Mouse (Mus musculus): ENCODE measurements at regions not wholly inside any gene's neighbourhood (a gene's known extent, or its start where the extent isn't known, plus 50 kb on each side); places are given as distances from the start of the nearest gene placed in this dataset.

DNA sequence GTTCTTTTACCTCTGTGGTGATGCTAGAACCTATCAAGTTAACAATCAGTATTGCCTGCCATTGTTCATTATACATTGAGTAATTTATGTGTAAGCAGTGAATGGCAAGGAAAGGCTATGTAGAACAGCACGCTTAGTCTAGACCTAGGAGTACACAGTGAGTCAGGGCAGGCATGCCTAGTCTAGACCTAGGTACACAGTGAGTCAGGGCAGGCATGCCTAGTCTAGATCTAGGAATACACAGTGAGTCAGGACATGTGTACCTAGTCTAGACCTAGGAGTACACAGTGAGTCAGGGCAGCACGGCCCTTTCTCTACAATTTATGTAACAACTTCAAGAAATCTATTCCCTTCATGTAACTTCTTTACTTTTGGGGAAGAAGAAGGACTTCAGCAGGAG, 347.2 kb downstream of the Tmem232 start:
- DNase-seq (ENCODE audit: extremely low spot score in 1 of 2, low spot score in 1 of 2) = no peak

- DNase-seq (ENCODE audit: extremely low spot score in 1 of 2, low spot score in 1 of 2) = no peak
Measured at GRCm38 (mm10) chr17:65192432-65193059, 348.0 kb downstream of the Tmem232 start.

- no peak for DNase-seq (ENCODE audit: extremely low spot score in 1 of 2, low spot score in 1 of 2)
Measured at GRCm38 (mm10) chr17:65190839-65191591, 349.6 kb downstream of the Tmem232 start.

DNA sequence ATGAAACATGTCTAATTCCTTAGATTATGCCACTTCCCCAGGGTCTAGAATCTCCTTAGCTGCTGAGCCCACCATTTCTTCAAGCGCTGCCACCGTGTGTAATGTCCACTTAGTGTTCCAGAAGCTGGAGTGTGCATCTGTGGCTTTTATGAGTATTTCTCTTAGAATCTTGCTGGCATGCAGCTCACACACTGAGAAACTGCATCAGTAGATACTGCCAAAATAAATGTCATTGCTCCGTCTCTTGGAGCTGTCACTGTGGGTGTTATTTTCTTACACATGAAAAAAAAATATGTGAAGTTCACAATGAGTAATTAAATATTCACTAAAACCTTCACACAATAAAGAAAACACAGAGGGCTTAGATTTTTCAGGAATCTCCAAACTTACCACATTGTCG, 345.3 kb upstream of the 4930583I09Rik start:
- peak in 1 of 2 experiments; percentile 40 for DNase-seq (ENCODE audit: extremely low spot score in 1 of 2, low spot score in 1 of 2)

DNA sequence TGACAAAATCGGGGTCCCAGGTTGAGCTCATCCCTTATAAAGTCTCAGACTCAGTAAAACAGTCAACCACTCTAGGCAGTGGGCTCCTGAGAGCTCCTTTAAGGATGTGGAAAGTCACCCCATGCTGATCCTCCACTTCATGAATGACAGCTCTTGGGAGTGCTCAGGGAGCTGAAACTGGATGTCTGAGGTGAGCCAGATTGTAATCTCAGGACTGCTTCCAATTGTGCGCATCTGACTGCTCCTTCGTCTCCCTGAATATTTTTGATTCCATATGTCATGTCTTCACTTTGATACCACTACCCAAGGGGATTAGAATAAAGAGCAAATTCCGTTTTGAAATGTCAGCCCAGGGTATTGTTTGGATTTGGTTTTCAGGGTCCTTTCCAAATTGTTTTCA, 339.9 kb upstream of the 4930583I09Rik start:
- DNase-seq (ENCODE audit: extremely low spot score in 1 of 2, low spot score in 1 of 2) = no peak

DNA sequence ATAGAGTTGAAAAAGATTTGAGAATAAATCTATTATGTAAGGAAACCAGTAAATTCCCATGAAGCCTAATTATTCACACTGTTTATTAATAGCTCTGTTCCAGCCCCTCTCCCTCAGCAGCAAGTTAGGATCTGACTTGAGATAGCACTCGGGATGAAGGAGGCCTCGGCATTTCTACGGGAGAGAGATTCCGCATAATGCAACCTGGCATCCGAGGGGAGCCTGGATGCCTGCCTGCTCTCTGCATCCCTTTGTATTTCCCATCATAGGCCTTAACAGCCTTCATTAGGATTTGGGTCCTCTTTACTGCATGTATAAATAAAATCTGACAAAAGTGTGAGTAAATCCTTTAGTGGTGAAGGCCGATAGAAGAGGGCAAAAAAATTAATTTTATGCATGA, 338.2 kb upstream of the 4930583I09Rik start:
- no peak for DNase-seq (ENCODE audit: extremely low spot score in 1 of 2, low spot score in 1 of 2)

- DNase-seq (ENCODE audit: extremely low spot score in 1 of 2, low spot score in 1 of 2) = peak; percentile 48 to 69
Measured at GRCm38 (mm10) chr17:65173236-65173635, 337.4 kb upstream of the 4930583I09Rik start.

GRCm38 (mm10) chr17:65170691-65171090, 334.8 kb upstream of the 4930583I09Rik start:
- DNase-seq (ENCODE audit: extremely low spot score in 1 of 2, low spot score in 1 of 2) = peak; percentile 67 to 79

GRCm38 (mm10) chr17:65169981-65170617, 334.2 kb upstream of the 4930583I09Rik start:
- DNase-seq (ENCODE audit: extremely low spot score in 1 of 2, low spot score in 1 of 2) = no peak

- DNase-seq (ENCODE audit: extremely low spot score in 1 of 2, low spot score in 1 of 2) = peak; percentile 28 to 73
Measured at GRCm38 (mm10) chr17:65146376-65146775, 310.5 kb upstream of the 4930583I09Rik start.

DNA sequence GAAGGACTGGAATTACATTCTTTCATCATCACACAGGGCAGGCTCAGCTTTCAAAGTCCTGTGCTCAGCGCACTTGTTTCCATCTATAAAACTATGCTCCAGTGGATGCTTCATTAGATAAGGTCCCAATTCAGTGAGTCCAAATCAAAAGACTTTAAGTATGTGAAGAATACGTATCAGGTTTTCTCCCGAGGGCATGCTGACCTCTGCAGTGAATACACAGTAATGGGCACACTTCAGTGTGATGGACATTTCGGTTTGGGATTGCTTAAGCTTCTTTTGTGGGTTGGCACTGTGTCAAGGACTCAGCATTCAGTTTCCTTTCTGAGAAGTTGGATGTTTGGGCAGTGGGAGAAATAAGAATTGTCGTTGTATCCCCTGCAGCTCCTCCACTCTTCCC, 278.8 kb upstream of the 4930583I09Rik start:
- DNase-seq (ENCODE audit: extremely low spot score in 1 of 2, low spot score in 1 of 2) = no peak

DNA sequence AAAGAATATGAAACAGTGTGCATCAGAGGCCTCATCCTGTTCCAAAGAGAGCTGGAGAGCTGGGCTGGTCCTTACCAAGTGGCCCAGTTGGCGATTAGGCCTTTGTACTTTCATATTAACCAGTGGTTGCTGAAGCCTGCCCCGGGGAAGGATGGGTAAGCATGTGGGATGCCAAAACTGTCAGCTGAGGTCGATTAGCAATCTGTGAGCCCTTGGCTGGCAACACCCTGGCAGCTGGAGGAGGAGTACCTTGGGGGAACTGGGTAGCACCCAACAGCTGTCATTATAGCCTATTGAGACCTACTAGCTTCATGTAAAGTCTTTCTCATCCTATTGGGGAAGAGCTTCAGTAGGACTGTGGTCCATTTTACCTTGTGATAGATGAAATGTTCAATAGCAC, 277.2 kb upstream of the 4930583I09Rik start:
- DNase-seq (ENCODE audit: extremely low spot score in 1 of 2, low spot score in 1 of 2) = no peak

- DNase-seq (ENCODE audit: extremely low spot score in 1 of 2, low spot score in 1 of 2) = peak in 1 of 2 experiments; percentile 18
Measured at GRCm38 (mm10) chr17:65105622-65106021, 269.8 kb upstream of the 4930583I09Rik start.

DNA sequence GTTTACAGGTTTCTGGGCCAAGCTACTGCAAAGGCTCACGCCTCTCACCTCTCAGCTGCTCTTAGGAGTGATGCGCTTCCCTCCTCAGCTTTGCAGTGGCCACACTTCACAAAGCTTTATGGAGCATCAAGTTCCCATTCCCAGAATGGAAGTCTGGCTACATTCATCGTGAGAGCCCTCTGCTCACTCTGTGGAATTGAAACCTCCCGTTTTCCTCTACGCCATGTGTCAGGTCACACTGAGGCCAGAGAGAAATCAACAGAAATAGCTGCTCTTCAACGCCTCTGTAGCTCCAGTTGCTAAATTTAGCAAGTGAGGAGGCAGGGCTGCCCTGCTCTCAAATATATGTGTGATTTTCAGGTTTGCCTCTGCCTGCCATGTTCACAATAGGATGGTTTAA, 265.3 kb upstream of the 4930583I09Rik start:
- DNase-seq (ENCODE audit: extremely low spot score in 1 of 2, low spot score in 1 of 2) = no peak

DNA sequence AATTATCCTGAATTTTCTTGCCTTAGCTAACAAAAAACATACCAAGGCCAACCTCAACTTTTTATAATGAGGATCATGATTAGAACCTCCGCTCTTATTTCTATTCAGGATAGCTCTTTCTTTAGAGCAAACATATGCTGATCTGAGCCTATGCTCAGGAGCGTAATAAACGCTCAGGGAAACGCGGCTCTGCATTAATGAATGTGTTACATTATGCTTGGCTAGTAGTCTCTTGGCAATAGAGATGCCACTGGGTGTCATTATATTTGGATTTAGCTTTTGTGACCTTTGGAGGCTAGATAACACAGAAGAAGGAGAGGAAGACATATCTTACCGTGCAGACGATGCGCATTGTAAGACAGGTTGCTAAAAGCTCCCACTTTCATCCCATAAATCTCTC, 246.4 kb upstream of the 4930583I09Rik start:
- no peak for DNase-seq (ENCODE audit: extremely low spot score in 1 of 2, low spot score in 1 of 2)

DNA sequence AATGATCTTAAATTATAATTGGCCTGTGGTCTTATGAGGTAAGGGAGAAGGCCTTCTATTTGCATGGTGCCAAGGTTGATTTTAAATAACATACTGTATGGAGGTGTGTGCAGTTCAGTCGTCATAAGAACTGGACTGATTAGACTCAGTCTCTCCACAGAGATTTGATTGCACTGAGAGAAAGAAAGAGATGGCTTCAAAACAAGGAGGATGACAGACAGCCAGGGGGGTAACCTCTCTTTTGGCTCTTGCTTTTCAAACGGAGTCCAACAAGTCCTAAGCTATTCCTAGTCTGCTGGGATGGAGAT, 245.9 kb upstream of the 4930583I09Rik start:
- DNase-seq (ENCODE audit: extremely low spot score in 1 of 2, low spot score in 1 of 2) = no peak

- no peak for DNase-seq (ENCODE audit: extremely low spot score in 1 of 2, low spot score in 1 of 2)
Measured at GRCm38 (mm10) chr17:65081072-65081778, 245.4 kb upstream of the 4930583I09Rik start.

DNA sequence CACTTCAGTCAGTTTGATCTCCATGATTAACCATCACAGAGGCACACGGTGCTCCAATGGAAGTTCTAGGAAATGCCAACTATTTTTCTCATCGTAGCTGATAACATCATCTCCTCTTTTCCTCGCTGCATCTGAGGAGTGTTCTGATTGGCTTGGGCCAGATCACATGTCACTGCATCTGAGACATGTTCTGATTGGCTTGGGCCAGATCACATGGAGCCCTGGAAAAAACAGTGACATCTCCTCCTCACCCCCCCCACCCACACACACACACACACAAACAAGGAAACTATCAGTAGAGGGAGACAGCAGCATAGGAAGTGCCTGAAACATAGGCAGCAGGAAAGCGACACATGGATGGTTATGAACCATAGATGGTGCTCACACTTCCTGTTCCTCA, 239.0 kb upstream of the 4930583I09Rik start:
- DNase-seq (ENCODE audit: extremely low spot score in 1 of 2, low spot score in 1 of 2) = no peak

DNA sequence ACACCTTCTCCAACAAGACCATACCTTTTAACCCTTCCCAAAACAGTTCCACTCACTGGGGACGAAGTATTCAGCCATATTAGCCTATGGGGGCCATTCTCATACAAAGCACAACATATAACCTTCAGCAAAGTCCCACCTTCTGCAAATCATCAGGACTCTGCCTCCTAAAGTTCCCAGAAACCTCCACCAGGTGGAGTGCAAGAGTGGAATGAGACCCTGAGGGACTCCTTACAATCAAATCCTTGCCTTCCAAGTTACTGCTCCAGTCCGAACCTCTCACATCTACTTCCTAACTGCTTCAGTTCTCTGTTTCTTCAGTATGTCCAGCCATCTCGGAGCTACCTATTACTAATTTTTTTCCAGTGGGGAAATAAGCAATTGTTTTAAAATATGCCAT, 235.2 kb upstream of the 4930583I09Rik start:
- peak in 1 of 2 experiments; percentile 73 for DNase-seq (ENCODE audit: extremely low spot score in 1 of 2, low spot score in 1 of 2)

- no peak for DNase-seq (ENCODE audit: extremely low spot score in 1 of 2, low spot score in 1 of 2)
Measured at GRCm38 (mm10) chr17:65066135-65066534, 230.3 kb upstream of the 4930583I09Rik start.

DNA sequence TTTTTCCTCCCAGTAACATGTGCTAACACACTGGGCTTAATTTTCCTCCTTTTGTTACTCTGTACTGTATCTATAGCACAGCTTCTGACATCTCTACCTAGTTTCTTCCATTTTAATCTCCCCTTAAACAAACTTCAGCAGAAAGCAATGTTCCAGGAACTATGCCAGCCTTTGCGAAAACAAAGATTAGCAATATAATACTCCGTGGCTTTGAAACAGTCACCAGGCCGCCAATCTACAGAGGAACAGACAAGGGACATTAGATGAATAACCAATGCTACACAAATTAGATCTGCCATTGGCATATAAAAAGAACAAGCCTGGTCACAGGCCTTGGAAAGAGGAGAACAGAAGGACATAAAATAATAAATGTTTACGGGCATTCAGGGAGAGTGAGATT, 220.2 kb upstream of the 4930583I09Rik start:
- DNase-seq (ENCODE audit: extremely low spot score in 1 of 2, low spot score in 1 of 2) = no peak
